Mouse (Mus musculus): ENCODE measurements at regions not wholly inside any gene's neighbourhood (a gene's known extent, or its start where the extent isn't known, plus 50 kb on each side); places are given as distances from the start of the nearest gene placed in this dataset.

DNA sequence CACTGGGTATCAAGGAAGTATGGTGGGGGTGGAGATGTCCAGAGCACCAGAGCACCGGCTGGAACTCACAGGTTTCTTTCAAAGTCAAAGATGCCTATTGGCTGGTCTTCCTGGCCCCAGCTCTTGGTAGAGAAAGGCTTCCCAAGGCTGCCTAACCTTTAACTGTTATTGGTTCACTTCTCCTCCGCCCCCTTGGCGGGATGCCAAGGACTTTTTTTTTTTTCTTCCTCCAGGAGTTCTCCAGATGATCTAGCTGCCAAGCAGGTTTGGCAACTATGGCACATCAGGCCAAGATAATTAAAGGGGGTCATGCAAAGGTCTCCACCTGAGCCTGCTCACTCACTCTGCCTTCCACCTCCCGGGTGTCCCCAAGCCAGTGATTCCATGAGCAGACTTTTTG, 67.5 kb downstream of the Sc5d start:
- peak; percentile 47 for DNase-seq

DNA sequence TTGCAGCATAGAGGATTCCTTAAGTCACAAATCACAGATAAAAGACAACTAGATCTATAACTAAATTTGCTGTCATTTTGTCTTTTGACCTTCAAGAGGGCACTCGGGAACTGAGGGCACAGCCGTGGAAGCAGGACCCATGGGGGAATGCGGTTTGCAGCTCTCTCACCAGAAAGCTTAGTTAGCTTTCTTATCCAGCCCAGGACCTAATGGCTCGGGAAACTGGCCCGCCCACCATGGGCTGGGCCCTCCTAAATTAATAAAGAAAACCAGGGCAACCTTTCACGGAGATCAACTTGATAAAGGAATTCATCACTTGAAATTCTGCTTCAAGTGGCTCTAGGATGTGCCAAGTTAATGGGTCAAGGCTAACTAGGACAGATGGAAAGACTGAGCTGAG, 67.9 kb downstream of the Sc5d start:
- DNase-seq: no peak

DNA sequence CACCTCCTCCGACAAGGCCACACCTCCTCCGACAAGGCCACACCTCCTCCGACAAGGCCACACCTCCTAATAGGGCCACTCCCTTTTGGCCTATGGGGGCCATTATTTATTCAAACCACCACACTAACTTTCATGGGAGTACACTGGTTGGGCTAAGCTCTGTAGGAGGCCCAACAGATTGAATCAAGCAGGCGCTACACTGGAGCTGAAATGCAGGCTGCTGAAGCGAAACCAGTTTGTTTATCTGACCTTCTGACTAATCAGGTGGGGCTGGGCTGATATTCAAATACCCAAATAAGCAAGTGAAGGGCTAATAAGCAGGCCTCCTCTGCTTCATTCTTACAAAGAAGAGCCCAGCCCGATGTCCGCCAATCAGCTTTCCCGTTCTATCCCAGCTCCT, 68.4 kb downstream of the Sc5d start:
- DNase-seq: no peak

DNA sequence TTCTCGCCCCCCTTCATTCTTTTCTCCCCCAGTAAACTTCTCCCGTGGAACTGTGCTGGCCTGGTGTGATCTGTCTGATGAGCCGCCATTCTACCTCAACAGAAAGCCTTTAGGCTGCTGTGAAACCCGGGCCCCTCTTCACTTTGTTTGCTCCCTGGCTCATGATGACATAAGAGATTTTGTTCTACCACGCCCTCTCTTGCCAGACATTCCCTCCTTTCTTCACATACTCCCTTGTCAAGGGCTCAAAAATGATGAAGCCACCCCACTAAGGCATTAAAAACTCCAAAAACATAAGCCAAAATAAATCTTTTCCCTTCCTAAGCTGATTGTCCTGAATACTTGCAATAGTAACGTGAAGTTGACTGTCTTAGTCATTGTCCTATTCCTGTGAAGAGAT, 69.1 kb downstream of the Sc5d start:
- DNase-seq: no peak

GRCm38 (mm10) chr9:42194176-42194575, 69.9 kb downstream of the Sc5d start:
- no peak for DNase-seq

DNA sequence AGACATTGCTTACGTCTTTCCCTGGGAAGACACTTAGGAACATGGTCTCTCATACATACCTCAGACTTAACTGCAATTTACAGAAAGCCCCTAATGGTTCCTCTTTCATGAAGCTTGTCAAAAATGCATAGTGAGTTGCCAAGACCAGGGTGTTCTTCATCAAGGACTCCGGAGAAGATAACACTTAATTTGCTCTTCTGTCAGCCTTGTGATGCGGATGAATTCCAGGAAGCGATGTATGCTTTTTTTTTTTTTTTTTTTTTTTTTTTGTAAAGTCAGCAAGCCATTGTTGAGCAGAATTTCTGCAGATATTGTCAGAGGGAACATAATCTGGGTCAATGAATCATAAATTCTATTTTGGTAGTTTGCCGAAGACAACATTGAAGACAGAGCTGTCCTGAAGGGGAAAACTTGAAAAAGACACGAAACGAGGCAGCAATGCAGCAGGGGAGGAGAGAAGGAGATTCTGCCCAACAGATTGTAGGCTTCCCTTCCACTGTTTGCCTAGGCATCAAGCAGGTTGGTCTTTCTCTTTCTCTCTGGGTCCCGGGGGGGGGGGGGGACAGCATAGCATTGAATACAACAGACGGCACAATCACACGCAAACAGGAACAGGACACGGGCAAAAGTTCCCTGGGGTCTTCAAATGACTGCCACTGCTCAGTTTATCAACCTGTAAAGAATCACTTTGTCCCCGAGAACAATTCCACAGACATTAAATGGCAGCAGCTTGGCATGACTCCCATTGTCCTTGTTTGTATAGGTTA, 69.1 kb upstream of the Sorl1 start:
- no peak for DNase-seq

DNA sequence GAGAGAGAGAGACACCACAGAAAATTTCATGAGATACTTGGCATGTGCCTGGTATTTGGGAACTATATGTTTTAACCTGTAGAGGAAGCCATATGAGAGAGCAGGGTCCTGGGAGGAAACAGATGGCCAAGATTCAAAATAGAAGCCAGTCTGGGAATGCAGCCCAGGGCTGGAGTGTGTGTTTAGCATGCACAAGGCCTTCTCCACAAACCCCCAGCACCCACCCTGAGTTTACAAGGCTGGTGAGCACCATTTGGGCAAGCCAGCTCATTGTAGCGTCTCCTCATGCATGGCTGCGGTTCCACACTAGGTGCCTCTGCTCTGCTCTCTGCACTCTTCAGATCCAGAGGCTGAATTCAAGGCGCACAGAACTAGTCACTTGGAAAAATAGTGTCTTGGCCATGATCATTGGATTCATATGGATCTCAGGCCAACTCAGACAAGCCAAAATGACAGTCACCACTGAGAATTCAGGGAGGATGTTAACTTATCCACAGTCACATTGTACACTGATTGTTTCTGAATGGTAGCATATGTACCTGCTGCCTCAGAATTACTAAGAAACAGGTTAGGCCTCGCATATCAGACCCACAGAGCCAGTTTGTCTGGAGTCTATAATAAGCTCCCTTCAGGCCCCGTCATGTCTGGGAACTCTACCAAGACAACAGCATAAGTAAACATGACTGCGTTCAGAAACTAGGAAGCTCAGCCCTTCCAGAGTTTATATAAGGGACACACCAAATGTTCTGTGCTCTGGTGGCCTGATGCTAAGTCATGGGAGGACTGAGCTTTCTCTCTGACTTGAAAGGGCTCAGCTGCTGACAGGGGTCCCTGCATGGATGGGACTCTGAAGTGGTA, 63.5 kb upstream of the Sorl1 start:
- DNase-seq: no peak

DNA sequence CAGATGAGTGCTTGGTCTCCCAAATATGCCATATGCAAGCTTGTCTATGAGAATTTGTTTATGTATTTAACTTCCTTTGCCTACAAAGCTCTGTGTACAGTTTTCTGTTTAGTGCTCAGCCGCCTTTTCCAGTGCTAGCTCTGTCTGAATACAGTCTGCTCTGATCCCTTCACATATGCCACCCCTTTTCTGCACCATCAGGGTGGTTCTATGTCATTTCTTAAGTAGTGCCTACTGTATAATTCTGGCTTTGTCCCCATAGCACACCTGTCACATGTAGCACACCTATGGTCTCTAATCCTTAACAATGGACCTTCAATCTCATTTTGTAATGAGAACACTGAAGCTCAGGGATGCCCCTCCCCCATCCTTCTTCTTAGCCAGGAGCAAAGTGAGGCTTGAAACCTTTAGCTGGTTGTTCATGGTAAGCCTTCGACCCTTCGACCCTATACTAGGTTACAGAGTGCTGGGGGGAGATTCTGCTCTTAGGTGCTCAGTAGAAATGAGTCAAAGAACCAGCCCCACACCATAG, 60.1 kb upstream of the Sorl1 start:
- no peak for DNase-seq

DNA sequence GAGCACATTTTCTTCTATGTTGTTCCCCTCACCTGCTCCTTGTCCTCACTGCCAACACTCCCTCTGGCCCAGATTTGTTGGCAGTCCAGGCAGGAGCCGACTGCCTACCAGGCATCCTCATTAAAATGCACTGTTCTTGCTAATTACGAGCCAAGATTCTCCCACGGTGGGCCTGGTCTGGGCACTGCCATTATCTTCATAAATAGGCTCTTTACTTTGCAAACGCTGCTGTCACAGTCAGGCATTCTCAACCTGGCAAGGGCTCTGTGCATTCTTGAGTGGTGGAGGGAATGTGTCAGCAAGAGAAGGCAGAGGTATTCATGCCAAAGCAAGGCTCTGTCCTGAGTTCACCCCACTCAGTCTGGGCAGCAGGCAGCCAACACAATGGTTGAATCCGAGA, 59.4 kb upstream of the Sorl1 start:
- DNase-seq: peak; percentile 6

GRCm38 (mm10) chr9:42182400-42182799, 58.3 kb upstream of the Sorl1 start:
- no peak for DNase-seq

DNA sequence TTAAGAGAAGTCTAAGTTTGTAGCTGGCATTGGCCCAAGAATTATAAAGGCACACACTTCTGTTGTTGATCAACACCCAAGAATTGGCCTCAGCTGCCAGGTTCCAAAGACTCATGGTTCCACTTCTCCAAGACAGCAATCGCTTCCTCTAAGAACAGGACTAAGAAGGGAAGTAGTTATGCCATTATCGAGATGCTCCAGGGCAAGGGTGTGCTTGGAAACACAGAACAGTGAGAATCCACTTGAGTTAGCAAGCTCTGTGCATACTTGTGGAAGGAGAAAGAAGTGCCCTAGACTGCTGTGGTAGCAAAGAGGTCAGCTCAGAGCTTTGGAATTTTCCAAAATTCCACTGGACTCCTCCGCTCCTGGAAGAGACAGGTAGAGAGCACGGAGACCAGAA, 56.1 kb upstream of the Sorl1 start:
- DNase-seq: no peak

DNA sequence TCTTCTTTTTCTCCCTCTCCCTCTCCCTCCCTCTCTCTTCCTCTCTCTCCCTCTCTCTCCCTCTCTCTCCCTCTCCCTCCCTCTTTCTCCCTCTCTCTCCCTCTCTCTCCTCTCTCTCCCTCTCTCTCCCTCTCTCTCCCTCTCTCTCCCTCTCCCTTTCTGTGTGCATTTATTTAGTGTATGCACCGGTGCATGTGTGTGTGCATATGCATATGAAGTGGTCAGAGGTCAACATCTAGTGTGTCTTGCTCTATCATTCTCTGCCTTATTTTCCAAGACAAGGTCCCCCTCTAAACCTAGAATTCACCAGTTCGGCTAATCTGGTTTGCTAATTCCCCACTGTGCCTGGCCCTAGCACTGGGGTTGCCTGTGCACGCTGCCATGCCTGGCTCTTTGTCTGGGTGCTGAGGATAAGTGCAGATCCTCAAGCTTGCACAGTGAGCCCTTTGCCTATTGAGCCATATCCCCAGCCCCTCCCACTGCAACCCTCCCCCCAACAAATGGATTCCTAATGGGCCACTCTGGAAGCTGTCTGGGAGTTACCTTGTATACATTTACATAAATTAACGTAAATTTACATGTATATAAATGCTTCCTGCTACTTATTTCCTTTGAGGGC, 54.8 kb upstream of the Sorl1 start:
- DNase-seq: no peak

DNA sequence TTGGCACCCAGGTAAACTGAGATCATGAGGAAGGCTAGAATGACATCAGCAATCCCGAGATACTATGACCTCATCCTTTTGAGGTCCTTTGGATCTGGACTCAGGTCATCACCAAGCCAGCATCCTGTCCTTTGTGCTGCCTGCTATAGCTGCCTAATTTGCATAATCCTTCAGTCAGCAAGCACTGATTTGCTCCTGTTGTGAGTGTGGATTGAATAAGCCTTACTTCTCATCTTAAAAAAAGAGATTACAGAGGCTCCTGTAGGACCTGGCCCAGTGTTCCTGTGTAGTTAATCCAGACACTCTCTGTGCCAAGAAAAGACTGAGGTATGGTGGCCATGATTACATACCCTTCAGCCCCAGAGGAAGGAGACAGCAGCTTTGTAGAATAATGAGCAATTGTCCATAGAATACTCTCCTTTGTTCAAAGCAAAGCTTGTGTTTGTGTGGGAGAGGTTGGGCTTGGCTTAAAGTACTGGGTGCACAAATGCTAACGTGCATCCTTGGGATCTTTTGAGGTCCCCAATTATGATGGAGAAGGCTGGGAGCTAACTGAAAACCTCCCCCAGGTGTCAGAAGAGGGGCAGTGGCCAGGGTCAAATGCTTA, 50.4 kb upstream of the Sorl1 start:
- no peak for DNase-seq

Measured in adrenal gland, adult 8-10 months (tissue).